Mouse (Mus musculus): ENCODE results near the gene Casq2.
A peak's percentile ranks its signal among the peaks of the same experiment; 100 is the strongest.

Casq2 gene

DNA sequence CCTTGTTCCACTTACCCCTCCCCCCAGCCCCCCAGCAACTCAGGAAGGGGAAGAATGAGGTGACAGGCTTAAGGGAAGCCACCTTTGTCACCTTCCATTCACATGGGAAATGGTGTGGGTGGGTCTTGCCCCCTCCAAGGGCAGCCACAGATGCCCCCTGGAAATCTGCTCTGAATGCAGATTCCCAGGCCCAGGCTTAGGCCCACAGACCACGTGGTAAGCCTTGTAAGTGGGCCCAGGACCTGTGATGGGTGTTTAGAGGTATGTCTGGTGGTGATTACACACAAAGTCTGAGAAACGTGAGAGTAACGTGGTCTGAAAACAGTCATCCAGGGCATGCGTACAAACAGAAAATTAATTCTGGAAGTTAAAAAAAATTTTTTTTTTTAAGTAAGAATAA is 78.7 kb downstream of the Casq2 start:
- no peak for DNase-seq (ENCODE audit: low spot score)

DNA sequence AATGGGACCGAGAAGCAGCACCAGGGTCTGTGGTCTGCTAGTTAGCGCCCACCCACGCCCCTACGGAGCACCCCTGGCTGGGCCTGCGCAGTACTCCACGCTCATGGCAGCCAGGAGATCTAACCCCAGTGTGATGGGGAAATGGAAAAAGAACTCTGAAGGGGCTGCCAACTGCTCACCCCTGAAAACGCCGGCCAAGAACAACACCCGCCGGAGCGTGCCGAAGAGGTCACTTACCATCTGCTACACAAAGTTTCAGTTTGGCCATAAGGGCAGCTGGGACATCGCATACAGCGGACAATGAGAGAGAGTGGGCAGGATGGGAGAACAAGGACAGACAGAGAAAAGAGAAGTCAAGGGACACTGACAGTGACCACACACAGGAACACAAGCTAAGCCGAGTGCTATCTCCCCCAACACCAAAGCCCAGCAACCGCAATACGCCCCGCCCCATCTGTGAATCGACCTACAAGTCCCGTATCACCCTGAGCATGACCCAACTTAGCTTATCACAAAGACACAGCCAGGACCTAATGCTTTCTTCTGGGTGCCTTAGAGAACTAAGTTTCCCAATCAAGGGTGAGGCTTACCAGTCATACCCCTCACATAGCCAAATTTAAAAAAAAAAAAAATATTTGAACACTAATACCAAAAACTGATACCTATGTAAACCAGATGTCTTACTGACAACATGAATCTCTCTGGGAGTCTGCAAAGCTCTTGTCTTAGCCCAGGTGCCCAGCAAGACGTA is 79.5 kb downstream of the Casq2 start:
- no peak for DNase-seq (ENCODE audit: low spot score)

DNA sequence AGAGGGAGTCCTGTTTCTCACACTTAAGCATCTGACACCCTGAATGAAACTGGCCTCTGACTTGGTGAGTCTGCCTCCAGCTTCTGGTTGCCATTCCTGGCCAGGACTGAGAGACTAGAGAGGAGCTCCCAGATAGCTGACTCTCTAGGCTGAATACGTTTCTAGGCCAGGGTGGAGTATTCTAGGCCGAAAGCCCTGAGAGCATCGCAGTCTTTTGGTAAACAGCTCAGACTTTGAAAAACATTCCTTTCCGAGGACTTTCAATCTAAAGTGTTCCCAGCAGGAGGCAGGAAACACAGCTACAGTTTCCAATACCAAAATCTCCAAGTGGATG is 80.0 kb downstream of the Casq2 start:
- DNase-seq (ENCODE audit: low spot score): no peak

DNA sequence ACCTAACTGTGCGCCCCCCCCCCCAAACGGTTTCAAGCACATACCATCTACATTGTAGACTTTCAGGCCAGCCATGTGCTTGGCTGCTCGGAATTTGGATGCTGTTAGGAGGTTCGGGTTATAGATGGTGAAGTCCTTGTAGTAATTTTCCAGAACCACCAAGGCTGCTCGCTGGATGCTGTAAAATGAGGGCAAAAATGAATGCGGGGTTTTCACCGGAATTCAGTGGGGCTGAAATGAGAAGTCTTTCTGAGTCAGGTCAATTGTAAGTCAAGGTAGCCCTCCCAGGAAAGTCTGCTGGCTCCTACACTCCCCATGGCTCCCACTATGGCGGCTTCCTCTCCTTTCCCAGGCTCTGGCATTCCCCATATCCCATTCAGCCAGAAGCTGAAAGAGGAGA is 80.6 kb downstream of the Casq2 start:
- DNase-seq (ENCODE audit: low spot score): no peak

DNA sequence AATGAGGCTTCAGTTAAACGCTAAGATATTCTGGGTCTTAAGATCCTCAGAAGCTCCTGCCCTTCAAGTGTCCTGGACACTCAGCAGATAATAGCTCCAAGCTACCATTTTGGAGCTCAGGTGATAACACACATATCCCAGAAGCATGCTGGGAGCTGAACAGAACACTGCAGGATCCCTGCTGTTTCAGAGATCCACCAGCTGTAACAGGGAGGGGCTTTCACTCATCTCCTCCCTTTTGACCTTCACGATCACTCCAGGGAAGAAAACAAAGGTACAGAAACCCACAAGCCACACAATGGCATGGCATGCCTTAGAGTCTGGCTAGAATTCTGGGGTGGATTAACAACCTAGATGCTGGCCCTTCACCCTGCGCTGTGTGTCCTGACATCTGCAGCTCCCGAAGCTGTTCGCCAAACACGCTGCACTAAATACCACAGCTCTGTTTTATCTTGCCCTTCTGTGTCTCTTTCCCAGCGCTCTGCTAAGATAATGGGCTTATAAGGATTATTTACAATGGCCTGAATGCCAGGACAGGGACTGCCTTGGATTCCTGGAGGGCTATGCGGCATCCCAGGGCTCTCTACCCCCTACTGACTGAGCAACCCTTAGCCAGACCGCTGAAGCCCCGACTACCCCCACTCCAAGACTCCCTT is 81.5 kb downstream of the Casq2 start:
- no peak for DNase-seq (ENCODE audit: low spot score)

DNA sequence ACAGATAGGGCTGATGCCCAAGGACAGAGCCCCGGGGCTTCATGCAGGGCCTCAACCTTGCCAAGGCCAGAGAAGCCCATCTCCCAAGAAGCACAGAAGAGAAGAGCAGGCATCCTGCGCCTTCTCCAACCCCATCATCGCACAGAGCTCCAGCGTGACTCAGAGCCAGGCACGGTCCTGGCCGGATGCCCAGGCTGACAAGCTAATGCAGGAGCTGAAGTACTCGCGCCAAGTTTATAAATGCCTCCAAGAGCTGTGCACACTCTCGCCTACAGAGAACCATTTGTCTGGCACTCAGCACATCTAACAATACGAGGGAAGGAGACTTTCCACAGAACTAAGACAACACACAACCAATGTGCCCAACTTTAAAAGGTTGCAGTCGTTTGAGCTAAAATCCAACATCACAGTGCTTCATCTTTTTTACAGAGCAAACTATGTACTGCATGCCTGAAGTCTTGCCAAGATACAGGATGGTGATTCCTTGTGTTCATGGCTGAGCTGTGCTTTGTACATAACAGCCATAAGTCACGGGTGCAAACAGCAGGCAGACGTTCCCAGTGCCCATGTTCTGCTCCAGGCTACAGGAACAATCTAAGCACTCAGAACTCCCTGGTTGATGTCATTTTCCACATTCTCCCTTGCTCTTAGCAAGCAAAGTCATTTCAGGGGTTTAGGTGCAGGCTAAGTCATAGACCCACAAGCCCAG is 83.1 kb downstream of the Casq2 start:
- DNase-seq (ENCODE audit: low spot score): peak; percentile 89

DNA sequence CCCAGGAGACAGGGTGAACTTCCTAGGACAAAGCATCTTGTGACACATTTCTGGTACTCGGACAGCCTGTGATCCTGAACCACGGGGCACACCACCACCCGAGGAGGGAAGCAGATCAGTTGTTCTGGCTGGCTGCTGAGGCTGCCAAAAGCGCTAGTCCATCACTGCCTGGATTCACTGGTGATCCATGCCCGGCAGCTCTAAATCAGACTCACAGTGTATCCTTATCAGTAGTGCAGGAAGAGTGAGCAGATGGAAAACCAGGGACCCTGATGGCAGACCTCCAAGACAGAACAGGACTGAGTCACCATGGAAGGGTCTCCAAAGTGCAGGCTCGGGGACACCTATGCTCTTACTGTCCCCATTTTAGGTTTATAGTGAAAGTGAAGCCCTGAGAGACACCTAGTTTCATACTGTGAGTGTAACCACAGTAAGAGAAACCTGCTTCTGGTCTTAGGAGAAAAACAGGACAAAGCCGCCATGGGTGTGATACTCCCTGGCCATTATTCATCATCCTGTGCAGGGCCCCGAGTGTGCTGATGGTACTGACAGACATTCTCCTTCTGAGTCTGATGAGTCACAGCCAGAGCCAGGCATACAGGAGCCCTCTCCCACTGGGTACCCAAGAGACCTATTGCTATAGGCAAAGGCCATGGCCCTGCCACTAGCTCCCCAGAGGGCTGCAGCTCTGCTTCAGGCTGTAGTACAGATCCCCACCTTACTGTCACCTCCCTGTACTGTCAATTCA is 88.1 kb downstream of the Casq2 start:
- DNase-seq (ENCODE audit: low spot score): no peak

DNA sequence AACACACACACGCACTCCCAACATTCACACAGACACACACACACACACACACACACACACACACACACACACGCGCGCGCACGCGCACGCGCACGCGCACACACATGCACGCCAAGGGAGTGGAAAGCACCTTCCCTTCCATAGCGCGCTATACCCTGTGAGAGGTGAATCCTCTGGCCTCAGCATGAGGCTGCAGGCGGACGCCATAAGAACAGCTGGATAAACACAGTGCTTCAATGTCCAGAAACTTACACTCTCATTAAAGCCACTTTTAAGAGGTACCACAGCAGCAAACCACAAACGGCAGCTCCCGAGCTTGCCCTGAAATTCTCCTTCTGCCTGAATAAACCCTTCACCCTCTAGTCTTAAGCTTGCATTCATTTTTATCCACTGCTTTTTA is 89.5 kb downstream of the Casq2 start:
- DNase-seq (ENCODE audit: low spot score): no peak

DNA sequence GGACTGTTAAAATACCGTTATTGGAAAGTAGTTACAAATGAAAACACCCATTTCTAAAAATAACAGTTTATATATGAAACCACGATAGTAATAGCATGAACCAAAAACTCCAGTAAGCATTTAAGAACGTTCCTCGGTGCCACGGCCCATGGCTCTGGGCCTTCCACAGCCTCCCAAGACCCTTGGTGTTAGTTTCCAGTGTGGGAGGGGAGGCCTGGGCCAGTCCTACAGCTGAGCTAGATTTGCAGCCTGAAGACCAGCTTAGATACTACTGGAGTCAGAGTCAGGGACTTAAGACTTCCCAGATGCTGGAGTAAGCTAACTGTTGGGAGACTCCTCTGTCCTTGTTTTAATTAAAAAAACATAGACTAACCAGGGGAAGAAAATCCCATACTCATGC is 89.9 kb downstream of the Casq2 start:
- no peak for DNase-seq (ENCODE audit: low spot score)

DNA sequence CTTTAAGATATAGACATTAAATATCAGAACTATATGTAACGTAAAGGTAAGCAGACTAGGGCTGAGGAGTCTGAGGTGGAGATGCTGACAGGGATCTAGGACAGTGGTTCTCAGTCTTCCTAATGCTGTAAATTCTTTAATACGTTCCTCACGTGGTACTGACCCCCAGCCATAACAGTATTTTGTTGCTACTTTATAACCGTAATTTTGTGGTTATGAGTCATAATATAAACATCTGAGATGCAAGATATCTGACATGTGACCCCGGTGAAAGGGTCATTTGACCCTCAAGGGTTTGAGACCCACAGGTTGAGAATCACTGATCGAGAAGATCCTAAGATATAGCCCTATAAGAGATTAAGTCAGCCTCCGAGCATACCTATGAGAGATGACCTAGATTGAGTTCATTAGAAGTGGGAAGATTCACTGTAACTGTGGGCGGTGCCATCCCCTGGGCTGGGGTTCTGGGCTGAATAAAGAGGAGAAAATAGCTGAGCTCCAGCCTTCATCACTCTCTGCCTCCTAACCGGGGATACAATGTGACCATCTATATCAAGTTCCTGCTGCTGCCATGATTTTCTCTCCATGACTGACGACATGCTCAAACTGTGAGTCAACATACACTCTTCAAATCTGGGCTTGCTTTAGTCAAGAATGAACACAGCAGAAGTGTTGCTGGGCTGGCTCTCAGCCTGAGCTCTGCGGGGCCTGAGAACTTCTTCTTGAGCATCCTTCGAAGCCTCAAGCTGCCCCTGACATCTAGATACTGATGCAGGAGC is 91.8 kb downstream of the Casq2 start:
- DNase-seq (ENCODE audit: low spot score): no peak

DNA sequence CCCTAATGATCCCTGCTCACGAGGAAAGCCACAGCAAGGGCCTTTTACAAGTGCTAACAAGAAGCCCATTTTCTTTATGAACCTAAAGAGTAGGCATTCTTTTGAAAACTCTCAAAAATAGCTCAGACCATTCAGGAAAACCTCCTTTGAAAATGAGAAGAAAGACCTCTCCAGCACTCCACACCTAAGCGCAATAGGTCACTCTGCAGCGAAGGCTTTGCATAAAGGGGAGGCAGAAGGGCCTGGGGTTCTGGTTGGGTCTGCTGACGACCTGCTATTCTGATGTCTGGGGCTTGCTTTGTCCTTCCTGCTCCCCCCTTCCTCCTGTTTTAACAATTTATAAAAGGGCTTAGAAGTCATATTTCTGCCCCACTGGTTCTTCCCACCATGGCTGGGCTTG is 93.7 kb downstream of the Casq2 start:
- no peak for DNase-seq (ENCODE audit: low spot score)

DNA sequence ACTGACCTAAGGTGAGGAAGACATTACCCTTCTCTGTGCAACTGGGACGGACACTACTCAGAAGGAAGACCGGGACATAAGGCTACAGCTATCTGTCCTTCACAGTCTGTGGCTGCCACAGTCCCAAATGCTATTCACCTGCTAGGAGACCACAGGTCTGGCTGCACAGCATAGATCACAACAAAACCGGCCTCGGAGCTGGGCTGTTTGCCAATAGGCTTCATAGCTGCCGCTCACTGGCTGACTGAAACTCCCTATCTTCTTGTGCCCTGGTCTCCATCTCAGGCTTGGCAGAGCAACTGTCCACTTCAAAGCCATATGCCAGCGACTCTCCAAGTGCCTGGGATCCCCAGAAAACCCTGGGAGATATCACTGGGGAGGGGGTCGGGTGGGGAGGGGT is 94.5 kb downstream of the Casq2 start:
- DNase-seq (ENCODE audit: low spot score): no peak

DNA sequence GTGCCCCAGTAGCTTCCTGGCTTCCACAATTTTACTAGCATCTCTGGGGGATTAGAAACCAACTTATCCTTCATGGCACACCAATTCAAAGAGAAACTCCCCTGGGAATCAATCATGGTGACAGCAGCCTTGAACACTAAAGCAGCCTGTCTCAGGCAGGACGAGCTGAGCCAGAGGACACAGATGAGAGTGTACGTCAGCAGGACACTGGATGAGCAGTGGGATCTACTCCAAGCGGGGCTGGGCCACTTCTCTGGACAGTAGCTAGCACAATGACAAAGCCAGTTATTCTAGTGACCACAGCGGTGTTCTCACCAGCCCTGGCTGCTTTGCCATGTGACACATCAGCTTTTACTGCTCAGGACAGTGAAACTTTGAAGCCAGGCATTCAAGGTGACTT is 95.0 kb downstream of the Casq2 start:
- DNase-seq (ENCODE audit: low spot score): no peak

DNA sequence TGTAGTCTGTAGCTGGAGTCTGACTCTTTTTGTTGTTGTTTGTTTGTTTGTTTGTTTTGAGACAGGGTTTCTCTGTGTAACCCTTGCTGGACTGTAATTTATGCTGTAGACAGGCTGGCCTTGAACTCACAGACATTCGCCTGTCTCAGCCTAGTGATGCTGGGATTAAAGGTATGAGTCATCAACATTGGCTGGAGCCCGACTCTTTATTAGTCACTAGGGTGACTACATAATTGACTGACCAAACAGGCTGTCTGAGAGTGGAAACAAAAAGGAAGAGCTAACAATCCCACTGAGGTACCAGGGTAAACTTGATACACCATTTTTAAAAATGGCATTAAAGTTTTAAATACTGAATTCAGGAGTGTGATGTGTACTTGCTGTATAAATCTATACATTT is 96.4 kb downstream of the Casq2 start:
- DNase-seq (ENCODE audit: low spot score): no peak

DNA sequence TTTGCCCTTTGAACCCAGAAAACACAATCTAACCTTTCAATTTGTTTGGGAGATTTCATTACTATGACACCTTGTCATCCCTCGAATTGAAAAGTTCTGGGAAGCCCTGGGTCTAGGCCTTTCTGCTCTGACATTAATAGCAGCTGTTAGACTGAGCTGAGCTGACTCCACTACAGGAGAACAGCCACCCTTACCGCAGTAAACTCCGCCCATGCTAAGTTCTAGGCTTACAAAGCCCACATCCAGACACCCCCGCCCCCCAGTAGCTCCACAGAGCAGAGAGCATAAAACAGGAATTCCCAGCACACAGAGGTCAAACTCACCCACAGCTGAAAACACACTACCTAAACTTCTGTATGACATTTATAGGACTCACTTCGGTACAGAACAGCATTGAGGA is 98.5 kb downstream of the Casq2 start:
- DNase-seq (ENCODE audit: low spot score): no peak

DNA sequence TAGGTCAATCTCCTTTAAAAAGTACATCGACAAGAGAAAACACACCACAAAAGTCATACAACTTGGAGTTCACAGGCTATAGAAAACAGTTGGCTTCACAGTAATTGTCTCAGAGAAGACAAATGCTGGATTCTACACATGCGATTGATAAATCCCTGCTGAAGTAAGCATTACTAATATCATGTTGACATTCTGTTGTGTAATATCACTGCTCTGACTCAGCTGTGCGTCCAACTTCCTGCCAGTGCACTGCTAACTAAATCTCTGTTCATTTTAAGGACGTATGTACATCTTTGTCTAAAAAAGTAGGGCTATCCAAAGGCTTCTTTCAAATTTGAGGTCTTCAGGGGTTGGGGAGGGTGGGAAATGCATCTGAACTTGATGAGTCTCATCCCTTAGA is 101.2 kb downstream of the Casq2 start:
- DNase-seq (ENCODE audit: low spot score): no peak

DNA sequence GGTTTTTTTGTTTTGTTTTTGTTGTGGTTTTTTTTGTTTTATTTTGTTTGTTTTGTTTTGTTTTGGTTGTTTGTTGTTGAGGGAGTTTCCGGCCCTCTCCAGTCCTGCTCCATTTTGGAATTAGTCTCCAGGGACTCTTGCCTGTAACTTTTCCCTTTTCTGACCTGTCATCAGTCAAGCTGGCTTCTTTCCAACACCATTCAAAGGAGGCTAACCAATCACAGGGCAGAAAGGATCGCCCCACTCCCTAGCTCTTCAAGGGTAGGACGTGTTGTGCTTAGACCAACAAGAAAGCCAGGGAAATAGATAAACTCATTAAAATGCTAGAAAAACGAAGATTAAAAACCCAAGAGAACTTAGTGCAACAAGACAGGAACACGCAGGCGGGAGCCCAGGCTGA is 102.8 kb downstream of the Casq2 start:
- no peak for DNase-seq (ENCODE audit: low spot score)

DNA sequence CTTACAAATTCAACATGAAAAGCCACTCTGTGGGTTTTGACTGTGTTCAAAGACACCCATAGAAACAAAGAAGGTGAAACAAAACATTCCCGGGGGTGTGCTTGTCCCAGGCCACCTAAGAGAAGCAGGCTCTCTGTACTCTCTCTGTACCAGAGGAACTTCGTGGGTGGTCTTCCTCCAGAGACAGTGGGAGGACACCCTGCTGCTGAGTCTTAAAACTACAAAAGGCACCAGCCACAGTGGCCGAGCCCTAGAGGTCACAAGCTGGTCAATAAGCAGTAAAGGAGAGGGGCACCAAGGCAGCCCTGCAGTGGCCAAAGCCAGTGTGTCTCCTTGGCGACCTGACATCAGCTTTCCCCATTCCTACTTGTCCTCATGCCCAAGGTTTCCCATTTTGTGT is 103.8 kb downstream of the Casq2 start:
- no peak for DNase-seq (ENCODE audit: low spot score)

DNA sequence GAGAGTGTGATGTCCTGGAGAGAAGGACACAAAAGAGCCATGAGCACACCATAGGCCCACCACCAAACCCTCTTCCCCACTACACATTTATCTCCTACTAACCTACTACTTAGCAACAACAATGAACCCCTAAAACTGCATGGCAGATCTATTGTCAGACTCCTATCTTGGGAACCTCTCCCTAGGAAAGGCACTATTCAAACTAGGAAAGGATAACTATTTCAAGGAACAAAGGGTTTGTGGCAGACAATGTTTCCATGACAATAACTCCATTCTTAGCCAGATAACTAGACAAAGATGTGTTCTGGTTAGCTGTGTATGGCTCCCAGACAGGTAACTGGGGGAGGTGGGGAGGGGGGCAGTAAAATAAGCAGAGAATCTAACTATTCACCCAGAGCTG is 104.4 kb downstream of the Casq2 start:
- DNase-seq (ENCODE audit: low spot score): no peak

DNA sequence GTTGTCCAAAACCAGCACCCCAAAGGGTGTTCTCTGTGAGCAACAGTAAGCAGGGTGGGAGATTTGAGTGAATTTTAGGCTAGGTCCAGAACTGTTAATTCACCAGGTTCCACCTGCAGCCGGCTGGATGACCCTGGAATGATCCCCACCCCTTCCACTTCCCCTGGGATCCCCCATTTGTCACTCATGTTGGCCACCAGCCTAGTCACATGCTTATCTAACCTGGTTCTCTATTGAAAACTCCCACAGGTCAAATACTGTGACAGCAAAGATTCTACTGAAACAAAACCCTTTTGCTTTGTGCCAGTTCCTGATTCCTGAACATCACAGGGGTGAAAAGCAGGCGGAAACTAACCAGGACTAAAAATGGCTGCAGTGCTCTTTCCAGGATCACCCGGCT is 105.4 kb downstream of the Casq2 start:
- DNase-seq (ENCODE audit: low spot score): no peak

DNA sequence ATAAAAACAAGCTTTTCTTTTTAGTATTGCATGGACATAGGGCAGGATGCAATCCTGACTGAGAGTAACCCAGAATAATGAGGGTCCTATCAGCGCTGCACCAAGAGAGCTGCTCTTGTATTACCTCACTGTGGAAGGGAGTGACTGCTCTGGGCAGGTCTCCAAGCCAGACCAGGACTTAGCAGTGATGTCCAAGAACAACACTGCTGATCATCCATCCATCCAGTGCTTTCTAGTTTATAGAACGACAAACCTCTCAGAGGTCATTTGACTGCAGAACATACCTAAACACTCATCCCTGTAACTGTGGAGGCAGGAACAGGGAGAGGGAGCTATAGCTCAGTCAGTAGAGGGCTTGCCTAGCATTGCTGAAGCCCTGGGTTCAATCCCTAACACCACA is 106.4 kb downstream of the Casq2 start:
- no peak for DNase-seq (ENCODE audit: low spot score)
